Mouse (Mus musculus): ENCODE measurements at regions not wholly inside any gene's neighbourhood (a gene's known extent, or its start where the extent isn't known, plus 50 kb on each side); places are given as distances from the start of the nearest gene placed in this dataset.

GRCm38 (mm10) chr15:36919209-36919608, 88.4 kb downstream of the Zfp706 start:
- peak; percentile 75 for DNase-seq (ENCODE audit: low read depth, low spot score)

DNA sequence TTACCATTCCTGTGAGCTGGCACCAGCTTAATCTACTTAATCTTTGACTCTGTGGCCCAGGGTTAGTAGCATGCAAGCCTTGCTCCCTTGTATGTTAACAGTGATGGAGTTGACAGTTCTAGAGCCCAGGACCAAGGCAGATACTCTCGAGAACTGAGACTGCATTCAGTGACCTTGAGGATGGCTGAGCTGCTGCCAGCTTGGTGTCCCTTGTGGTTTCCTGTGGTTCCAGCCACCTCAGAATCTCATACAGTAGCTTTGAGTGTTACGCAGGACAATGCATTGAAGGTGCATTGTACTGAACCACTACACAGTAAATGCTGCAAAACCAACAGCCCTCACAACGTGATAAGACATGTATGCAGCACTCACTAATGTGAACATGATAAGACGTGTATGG, 90.6 kb downstream of the Zfp706 start:
- no peak for DNase-seq (ENCODE audit: low read depth, low spot score)

- no peak for DNase-seq (ENCODE audit: low read depth, low spot score)
These were observed 93.1 kb downstream of the Zfp706 start for GRCm38 (mm10) chr15:36914239-36915100.

- DNase-seq (ENCODE audit: low read depth, low spot score), result no peak
These were observed 94.3 kb downstream of the Zfp706 start for GRCm38 (mm10) chr15:36913308-36913707.

DNA sequence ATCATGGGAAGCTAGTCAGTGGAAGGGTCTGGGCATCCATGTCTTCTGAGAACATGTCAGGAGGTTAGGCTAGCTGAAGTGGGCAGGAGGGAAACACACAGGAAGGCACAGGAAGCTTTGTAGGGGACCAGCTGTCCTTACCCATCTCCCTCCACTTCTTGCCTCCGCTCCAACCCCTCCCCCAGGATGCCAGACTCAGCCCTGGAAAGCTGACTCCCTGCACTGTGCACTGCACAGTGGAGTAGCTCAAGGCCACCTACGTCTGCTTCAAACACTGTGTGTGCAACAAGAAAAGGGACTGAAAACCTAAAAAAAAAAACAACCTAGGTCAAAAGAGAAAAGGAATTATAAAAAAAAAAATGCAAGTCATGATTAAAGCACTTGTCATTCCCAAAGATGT, 97.3 kb downstream of the Zfp706 start:
- DNase-seq (ENCODE audit: low read depth, low spot score), result peak; percentile 29

GRCm38 (mm10) chr15:36909494-36909893, 98.1 kb downstream of the Zfp706 start:
- DNase-seq (ENCODE audit: low read depth, low spot score), result no peak

DNA sequence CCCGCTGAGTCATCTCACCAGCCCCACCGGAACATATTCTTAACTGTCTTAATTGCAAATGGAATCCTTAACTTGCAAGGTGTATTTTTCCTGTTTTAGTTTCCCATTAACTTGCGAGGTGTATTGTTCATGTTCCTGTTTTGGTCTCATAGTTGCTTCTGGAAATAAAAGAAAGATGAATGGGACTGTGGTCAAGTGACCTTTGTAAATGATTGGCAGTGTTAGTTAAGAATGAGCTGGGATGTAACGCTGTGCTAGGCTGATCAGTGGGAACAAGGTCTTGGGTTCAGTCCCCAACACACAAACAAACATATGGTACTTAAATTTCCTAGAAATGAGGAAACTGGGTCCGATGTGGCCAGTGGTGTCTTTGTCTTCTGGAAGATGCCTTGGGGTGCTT, 100.8 kb downstream of the Zfp706 start:
- DNase-seq (ENCODE audit: low read depth, low spot score), result no peak

- DNase-seq (ENCODE audit: low read depth, low spot score), result no peak
These were observed 101.5 kb downstream of the Zfp706 start for GRCm38 (mm10) chr15:36906052-36906451.

DNA sequence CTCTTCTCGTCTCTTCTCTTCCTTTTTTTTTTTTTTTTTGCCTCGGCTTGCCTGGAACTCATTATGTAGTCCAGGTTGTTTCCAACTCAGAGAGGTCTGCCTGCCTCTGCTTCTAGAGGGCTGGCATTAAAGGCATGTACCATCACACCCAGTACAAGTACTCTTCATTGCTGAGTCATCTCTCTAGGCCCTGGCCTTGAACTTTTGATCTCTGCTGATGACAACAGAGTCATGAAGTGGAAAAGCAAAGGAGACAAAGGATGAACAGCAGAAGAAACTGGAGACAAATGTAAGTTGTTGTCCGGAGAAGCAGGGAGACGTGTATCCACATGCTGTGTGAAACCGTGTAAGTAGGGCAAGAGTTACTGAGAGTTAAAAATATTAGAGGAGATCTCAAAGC, 103.7 kb downstream of the Zfp706 start:
- DNase-seq (ENCODE audit: low read depth, low spot score), result no peak

DNA sequence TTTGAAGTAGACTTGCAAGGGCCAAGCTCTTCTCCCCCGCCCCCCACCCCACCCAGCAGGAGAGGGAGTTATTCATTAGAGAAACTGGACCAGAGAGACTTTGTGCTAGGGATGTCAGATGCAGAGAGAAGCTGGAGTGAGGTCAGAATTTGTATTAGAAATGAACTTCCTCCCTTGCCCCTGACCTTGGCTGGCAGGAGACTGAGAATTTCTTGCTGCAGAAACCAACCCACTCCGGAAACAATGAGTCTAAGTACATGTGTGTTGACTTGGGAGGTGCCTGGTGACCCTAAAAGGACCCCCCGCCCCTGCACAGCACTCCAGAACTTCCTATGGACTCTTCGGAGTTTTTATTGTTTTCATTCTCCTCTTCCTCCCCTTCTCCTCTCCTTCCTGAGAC, 104.3 kb downstream of the Zfp706 start:
- DNase-seq (ENCODE audit: low read depth, low spot score), result no peak

- DNase-seq (ENCODE audit: low read depth, low spot score), result peak; percentile 93
These were observed 105.7 kb downstream of the Zfp706 start for GRCm38 (mm10) chr15:36901830-36902285.

DNA sequence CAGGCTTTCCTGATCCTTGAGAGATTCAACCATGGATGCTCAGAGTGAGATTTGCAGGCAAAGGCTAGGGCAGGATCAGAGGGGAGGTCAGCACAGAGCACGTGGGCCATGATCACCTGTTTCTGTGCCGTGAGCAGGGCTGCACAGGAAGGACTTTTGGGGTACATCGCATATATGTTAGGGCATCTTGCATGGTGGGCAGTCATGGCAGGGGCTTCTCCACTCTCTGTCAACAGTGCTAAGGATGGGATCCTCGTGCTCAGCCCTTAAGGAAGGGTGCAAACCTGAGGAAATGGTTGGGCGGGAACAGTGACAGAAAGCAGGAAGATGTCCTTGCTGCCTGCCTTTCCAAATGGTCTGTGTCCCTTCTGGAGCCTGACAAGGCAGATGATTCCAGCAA, 106.2 kb downstream of the Zfp706 start:
- DNase-seq (ENCODE audit: low read depth, low spot score), result no peak

DNA sequence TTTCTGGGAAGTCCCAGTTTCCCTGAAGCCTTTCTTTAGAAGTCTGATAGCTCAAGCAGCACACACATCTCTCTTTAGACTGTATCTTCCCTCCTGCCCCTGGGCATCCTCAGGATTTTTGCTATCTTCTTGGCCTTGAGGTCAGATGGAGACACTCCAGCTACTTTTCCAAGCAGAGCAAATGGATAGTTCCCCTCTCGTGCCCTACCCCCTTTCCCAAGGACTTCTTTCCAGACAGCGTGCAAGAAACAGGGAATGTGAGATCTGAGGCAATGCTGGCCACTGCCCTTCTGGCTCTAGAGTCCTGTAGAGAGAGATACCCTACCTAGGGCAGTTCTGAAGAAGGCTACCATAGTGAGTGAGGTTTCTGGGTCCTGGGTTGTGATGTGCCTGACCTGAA, 106.6 kb downstream of the Zfp706 start:
- no peak for DNase-seq (ENCODE audit: low read depth, low spot score)

DNA sequence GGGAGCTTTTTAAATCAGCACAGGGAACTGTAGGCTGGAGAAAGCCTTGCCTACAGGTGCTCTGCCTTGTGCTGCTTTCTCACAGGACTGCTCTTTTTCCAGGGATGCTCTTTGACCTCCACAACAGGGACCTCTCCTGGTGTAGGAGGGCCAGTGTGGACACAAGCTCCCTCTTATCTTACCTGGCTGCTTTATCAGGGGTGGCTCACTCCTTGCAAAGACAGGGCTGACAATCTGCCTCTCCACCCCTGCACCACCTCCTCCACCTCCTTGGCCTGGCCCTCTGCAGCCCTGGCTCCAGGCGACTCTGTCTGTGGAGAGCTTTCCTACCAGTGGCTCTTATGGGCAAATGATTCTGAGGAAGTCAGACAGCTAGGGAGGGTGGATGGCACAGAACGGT, 107.7 kb downstream of the Zfp706 start:
- no peak for DNase-seq (ENCODE audit: low read depth, low spot score)

DNA sequence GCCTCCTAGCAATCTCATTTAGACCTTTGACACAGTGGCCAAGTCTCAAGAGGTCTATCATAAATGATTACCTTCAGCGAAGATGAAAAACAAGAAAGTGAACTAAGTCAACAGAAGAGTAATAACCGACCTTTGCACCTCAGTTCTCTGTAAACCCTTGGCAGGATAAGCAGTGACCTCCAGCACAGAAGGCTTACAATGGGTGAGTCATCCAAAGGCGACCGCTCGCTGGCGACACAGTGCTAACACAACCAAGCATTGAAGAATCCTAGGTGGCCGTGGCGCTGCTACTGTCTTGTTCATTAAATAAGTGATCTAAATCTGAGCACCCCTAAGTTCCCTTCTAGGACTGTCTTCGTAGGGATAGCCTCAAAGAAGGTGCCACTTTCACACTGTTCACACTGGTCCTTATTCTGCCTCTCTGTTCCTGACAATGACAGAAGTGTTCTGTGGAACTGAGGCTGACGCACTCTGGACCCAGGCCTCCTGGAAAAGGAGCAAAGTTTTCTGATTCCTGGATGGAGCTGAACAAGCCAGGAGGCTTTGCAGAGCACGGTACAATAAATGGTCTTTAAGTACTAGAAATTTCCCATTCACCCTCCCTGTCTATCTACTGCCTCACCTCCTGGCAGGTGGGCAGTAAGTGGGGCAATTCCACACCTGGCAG, 108.6 kb downstream of the Zfp706 start:
- no peak for DNase-seq (ENCODE audit: low read depth, low spot score)

DNA sequence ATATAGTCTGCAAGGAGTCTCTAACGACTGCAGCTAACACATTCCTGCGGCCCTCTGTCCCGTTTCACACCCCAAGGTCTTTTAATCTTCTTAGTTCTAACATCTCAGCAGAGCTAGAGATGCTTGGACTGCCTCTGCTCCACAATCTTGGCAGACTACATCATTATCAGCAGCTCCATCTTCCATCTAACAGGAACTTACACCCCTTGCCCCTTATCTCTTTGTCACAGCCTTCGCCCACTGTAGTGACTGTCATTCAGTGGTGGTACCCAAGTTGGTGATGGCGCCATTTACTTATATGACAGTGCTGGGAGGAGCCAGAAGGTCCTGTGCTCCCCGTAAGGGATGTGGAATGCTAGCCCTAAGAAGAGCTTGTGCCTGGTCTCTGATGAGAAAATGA, 109.2 kb downstream of the Zfp706 start:
- DNase-seq (ENCODE audit: low read depth, low spot score), result no peak

DNA sequence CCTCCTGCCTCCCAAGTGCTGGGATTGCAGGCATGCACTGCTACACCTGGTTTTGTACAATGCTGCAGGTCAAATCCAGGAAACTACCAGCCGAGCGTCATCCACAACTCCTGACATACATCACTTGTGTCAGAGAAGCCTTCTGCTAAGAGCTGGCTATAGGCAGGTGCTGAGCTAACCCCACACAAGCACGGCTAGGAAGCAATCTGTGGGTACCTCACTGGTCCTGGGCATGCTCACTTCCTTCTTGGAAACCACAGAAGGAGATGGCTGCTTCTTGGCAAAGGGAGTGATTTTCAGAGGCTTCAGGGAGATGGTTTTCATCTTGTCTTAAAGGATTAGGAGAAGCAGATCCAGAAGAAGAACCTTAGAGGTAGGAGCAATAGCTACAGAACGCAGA, 111.3 kb downstream of the Zfp706 start:
- DNase-seq (ENCODE audit: low read depth, low spot score), result no peak

DNA sequence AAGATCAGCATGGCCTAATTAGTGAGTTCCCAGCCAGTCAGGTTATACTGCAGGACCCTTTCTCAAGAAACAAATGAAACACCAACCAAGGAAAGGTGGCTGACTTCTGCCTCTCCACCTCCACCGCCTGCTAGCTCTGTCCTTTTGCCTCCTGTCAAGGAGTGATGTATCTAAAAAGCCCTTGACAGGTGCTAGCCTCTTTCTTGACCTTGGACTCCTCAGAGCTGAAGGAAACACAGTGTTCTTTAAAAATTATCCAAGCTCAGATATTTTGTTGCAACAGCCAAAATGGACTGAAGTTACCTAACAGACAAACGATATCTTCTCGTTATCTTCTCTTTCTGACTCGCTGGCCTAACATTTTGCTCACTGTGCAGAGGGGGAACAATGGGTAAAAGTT, 112.5 kb downstream of the Zfp706 start:
- DNase-seq (ENCODE audit: low read depth, low spot score), result no peak

- DNase-seq (ENCODE audit: low read depth, low spot score), result no peak
These were observed 114.1 kb downstream of the Zfp706 start for GRCm38 (mm10) chr15:36893407-36893969.

GRCm38 (mm10) chr15:36892576-36893205, 114.9 kb downstream of the Zfp706 start:
- peak; percentile 91 for DNase-seq (ENCODE audit: low read depth, low spot score)

GRCm38 (mm10) chr15:36891851-36892250, 115.7 kb downstream of the Zfp706 start:
- DNase-seq (ENCODE audit: low read depth, low spot score), result peak; percentile 40

- DNase-seq (ENCODE audit: low read depth, low spot score), result no peak
These were observed 116.3 kb downstream of the Zfp706 start for GRCm38 (mm10) chr15:36891296-36891695.
